Mouse (Mus musculus) small intestine, adult 2 months (tissue): ENCODE measurements at regions not wholly inside any gene's neighbourhood (a gene's known extent, or its start where the extent isn't known, plus 50 kb on each side); places are given as distances from the start of the nearest gene placed in this dataset.

Source experiments
- CTCF ChIP-seq: fragments of 200-500 bp; IDR thresholded peaks from 2 replicates; pipeline ENCODE4 v1.5.1; 2012; ENCODE audit warnings: low read depth, mild to moderate bottlenecking, control low read depth, inconsistent platforms, low read length, moderate library complexity, mixed read lengths; ENCODE audit not compliant: insufficient replicate concordance, insufficient read length; ENCODE audit errors: extremely low read depth
- POLR2A ChIP-seq: fragments of 200-500 bp; IDR thresholded peaks from 2 replicates; pipeline ENCODE4 v1.6.1; 2012; ENCODE audit warnings: low read depth, mild to moderate bottlenecking, control low read depth, inconsistent platforms, low read length, moderate library complexity

- TF ChIP-seq CTCF (no peak), POLR2A (no peak)
These were observed 145.3 kb upstream of the Arg1 start for GRCm38 (mm10) chr10:25072617-25073016.
